Mouse (Mus musculus): ENCODE data around the gene Birc6.

GRCm38 (mm10) chr17:74522797-74523723 lies 5.0 kb upstream of the Birc6 start:
- no peak for TF ChIP-seq CTCF (IDR thresholded peaks at IDR 0.05; ENCODE audit: control insufficient read depth, insufficient read depth, insufficient read length)
- no peak for TF ChIP-seq USF1 (IDR thresholded peaks at IDR 0.05; ENCODE audit: low read depth)
- peak; percentile 99 for TF ChIP-seq CEBPB (IDR thresholded peaks at IDR 0.05; ENCODE audit: low read depth)
- peak; percentile 23 for TF ChIP-seq MAX (IDR thresholded peaks at IDR 0.05)
- no peak for TF ChIP-seq MYOG (IDR thresholded peaks at IDR 0.05; ENCODE audit: control insufficient read depth, extremely low read depth, insufficient read length)
